Mouse (Mus musculus) heart, postnatal 25 days (tissue): ENCODE results near the gene Fbxl5. TPM values are rescaled to one million over a fixed set of nuclear protein-coding genes. Genes with fewer than 3 reads are reported as not detected.

Experiments used
- DNase-seq: peaks from one replicate; pipeline ENCODE4 v3.0.0; 2022; ENCODE audit warnings: low spot score
- intact Hi-C: fragments of 180-260 bp; cut with DNase I; formaldehyde crosslinking; loops from one replicate; pipeline ENCODE4 v1.15.1; 2025
- total RNA-seq, 2 experiments: library from RNA; stranded (reverse); gene quantifications; 2 replicates each; pipeline ENCODE4 v1.2.3; 2021

Gene Fbxl5
- total RNA-seq, 2 experiments from 2014 or later: 30.4 to 32.2 TPM

GRCm38 (mm10) chr5:43837372-43837771, 15.9 kb upstream of the Fbxl5 start:
- DNase-seq: no peak
- intact Hi-C loops: loop anchor here (5.0 kb wide), 1 partner anchor 165 kb away; no protein-coding TSS in a partner anchor

- intact Hi-C loops: loop anchor here (5.0 kb wide), 1 partner anchor 164 kb away; no protein-coding TSS in a partner anchor
- no peak for DNase-seq
Observed at GRCm38 (mm10) chr5:43836590-43836989, 15.2 kb upstream of the Fbxl5 start.

DNA sequence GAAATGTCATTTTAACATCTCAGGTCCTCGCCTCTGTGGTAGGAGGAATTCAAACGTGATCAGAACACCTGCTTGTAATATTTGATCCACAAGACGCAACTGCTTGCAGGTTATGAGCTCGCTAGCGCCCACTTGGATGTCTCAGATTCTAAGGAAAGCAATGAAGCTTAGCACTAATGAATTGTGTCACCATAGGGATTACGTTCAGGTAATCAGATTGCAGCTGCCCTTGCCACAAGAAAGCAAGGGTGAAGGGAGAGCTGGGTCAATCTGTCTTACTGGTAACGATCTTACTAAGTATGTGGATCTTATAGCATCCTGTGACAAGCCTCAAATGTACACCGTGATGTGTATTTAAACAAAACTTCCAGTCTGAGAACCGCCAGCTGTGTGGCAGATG, 5.9 kb upstream of the Fbxl5 start:
- no peak for DNase-seq
- intact Hi-C loops: no loop called here

- no peak for DNase-seq
- intact Hi-C loops: no loop called here
Observed at GRCm38 (mm10) chr5:43826883-43827282, 5.4 kb upstream of the Fbxl5 start.

DNA sequence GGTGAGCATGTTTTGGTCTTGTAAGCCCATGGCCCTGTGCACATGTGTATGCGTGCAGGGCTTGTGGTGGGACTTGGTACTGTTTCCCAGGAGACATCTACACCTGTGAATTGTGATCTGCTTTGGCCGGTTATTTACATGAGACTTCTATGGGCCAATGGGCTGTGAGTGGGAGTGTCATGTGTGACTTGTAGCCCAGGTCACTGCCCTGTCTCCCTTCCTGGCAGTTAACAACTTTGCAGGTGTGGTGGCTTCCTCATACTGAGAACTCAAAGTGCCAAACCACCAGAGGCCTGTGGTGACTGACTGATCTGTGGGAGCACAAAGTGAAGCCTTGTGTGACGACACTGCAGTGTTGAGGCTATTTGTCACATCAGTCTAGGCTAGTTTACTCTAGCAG, 3.1 kb upstream of the Fbxl5 start:
- intact Hi-C loops: no loop called here

DNA sequence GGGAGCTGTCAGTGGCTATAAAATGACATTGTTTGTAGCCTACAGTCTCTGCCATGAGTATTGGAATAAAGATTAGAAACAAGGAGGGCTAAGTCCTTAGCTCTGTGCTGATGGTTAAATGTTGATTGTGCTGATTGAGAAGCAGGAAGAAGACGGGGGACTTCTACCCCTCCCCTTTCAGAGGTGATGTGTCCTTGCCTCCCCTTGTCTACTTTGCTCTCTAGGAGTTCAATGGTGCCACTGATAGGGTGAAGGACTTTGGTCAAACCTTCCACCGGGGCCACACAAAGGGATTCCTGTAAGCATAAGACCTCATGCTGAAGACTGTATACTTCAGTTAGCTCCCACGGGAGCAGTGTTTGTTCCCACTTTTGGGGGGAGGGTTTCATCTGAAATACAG, 1.4 kb upstream of the Fbxl5 start:
- no peak for DNase-seq
- intact Hi-C loops: no loop called here

More for the DNA sequence above, 3.1 kb upstream of the Fbxl5 start:
- no peak for DNase-seq

DNA sequence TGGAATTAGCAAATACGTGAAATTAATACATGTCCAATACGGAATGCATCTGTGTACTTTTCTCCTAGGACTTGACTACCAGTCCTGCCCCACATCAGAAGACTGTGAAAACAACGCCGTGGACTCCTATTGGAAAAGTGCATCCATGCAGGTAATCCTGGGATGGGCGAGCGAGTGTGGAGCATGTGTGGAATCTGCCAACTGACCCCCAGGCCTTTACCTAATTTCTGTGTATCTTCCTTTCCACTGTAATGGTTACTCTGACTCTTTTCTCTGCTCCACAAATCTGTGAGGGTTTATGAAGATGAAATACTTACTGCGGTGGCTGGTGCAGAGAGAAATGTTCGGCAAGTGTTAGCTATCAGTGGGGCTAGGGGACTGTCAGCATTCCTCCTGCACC, 761 bp upstream of the Fbxl5 start:
- intact Hi-C loops: no loop called here
- no peak for DNase-seq

DNA sequence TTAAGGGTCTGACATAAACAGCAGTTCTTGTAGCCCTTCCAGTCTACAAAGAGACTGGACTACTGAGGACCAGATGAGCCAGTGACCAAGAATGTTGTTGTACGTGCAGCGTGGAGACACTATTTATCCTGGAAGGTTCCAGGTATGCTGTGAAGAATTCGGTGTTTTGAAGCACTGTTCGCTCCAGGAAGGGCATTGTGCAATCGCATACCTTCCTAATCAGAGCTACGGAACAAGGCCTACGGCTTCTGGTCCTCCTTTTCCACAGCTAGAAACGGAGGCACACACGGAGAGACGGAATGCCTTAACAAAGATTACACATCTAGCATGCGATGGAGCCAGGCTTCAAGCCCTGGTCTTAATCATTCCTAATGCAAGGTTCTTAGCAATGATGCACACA, 653 bp downstream of the Fbxl5 start:
- no peak for DNase-seq
- intact Hi-C loops: no loop called here

- intact Hi-C loops: no loop called here
- DNase-seq: no peak
Observed at GRCm38 (mm10) chr5:43818695-43819094, 2.7 kb downstream of the Fbxl5 start, which contains the start of gene Bst1. Bst1 (plus strand) TSS chr5:43818885.

DNA sequence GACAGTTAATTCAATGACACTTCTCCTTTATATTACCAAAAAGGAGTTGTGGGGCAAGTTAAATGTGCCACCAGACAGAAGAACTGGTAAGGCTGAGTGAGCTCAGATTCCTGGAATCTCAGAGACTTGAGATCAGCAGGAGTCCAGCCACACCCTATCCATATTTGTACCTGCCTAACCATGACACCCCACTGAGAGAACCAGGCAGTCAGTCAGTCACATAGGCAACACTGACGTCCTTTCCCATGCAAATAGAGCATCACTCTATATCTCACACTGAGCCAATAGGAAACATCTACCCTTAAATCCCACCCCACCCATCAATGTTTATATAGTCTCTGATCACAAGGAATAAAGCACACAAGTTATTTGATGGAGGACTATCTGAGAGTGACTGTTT, 5.7 kb downstream of the Fbxl5 start:
- intact Hi-C loops: no loop called here

DNA sequence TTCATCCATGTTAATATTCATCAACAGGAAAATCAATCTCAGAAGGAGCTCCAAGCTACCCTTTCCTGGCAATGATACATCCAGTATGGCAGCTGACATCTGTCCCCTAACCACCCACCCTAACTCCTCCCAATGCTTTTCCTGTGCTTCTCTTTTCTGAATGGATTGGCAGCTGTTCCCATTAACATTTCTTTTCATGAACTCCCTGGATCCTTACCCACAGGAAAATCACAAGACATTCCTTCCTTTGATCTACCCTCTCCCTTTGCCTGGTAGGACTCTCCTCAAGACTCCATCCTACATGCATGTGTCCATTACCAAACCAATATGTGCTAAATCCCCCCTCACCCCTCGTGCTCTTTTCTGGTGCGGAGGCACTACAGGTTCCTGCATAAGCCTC, 6.9 kb downstream of the Fbxl5 start:
- DNase-seq: no peak
- intact Hi-C loops: no loop called here

More for the DNA sequence above, 5.7 kb downstream of the Fbxl5 start:
- no peak for DNase-seq

GRCm38 (mm10) chr5:43810427-43811062, 10.9 kb downstream of the Fbxl5 start:
- intact Hi-C loops: no loop called here
- no peak for DNase-seq

GRCm38 (mm10) chr5:43807744-43808696, 13.4 kb downstream of the Fbxl5 start:
- DNase-seq: peak; percentile 66
- intact Hi-C loops: no loop called here

- no peak for DNase-seq
- intact Hi-C loops: no loop called here
Observed at GRCm38 (mm10) chr5:43806914-43807313, 14.5 kb downstream of the Fbxl5 start.

DNA sequence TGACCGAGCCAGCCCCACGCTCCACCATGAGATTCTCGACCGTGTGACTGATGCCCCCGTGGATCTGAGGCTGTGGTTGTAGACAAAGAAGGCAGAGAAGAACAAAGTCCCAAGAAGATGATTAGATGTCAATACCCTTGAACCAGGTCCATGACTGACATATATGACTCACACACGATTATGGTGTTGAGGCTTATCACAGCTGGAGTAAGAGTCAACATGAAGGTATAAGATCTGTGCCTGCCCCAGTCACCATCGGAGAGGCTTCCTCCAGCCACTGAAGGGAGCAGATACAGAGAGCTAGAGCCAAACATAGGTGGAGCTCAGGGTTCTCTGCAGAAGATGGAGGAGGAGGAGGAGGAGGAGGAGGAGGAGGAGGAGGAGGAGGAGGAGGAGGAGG, 15.1 kb downstream of the Fbxl5 start:
- DNase-seq: no peak
- intact Hi-C loops: no loop called here

GRCm38 (mm10) chr5:43805401-43805800, 16.0 kb downstream of the Fbxl5 start:
- intact Hi-C loops: no loop called here

GRCm38 (mm10) chr5:43801798-43802197, 19.6 kb downstream of the Fbxl5 start:
- no peak for DNase-seq
- intact Hi-C loops: no loop called here

More at GRCm38 (mm10) chr5:43805401-43805800, 16.0 kb downstream of the Fbxl5 start:
- no peak for DNase-seq

DNA sequence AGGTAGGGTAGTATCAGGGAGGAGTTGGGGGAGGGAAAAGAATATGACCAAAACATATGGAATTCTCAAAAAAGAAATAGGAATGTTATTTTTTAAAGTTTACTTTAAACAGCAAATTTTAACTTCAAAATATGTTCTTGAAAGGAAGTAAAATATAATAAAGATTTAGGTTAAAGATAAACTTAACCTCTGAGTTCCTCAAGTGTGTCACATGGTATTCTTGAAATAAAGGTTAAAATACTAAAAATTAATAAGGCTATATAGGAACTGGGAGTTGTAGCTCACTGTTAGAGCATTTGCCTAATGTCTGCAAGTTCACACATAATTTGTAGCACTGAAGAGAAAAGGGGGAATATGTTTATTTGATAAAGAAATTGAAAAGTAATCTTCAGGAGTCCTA, 20.2 kb downstream of the Fbxl5 start:
- intact Hi-C loops: no loop called here
- no peak for DNase-seq

GRCm38 (mm10) chr5:43800700-43801099, 20.7 kb downstream of the Fbxl5 start:
- intact Hi-C loops: no loop called here
- DNase-seq: no peak

DNA sequence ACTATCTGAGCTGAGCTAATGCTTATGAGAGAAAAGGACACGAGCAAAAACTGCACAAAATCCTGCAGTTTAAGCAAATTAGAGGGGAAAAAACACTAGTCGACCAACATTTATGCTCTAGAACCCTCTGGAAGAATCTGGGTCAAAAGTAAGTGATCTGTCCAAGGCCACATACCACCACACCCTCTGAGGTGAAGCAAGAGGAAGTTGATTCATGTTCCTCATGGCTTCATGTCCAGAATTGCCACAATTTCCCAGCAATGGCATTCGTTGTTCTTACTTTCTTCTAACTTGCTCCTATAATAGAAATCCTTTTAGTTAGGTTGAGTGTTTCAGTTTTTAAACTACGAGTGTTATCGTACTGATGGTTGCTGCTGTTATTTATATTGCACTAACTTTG, 21.9 kb downstream of the Fbxl5 start:
- intact Hi-C loops: no loop called here
- DNase-seq: no peak

DNA sequence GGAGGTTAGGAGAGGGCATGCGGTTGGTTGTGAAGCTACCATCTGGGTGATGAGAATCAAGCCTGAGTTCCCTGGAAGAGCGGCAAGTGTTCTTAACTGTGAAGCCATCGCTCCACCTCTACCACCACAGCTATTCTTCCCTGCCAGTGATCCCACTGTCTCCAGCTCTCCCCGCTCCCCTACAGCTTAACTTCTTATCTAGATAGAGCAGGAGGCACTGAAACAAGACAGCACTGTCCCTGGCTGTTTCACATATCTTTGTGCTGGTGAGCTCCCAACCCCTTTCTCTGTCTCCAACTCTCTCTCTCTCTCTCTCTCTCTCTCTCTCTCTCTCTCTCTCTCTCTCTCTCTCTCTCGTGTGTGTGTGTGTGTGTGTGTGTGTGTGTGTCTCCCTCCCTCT, 29.1 kb downstream of the Fbxl5 start:
- DNase-seq: no peak
- intact Hi-C loops: no loop called here
